Mouse (Mus musculus): ENCODE results near the gene Was. TPM values are rescaled to one million over a fixed set of nuclear protein-coding genes. Genes with fewer than 3 reads are reported as not detected.
A peak's percentile ranks its signal among the peaks of the same experiment; 100 is the strongest.
"Not testable (repeated sequence)": the region's sequence is repeated elsewhere in the genome, so short reads cannot be mapped to it uniquely, and the experiment has no call there.

The Was gene
- polyA plus RNA-seq, 1 experiment = 0.19 TPM

DNA sequence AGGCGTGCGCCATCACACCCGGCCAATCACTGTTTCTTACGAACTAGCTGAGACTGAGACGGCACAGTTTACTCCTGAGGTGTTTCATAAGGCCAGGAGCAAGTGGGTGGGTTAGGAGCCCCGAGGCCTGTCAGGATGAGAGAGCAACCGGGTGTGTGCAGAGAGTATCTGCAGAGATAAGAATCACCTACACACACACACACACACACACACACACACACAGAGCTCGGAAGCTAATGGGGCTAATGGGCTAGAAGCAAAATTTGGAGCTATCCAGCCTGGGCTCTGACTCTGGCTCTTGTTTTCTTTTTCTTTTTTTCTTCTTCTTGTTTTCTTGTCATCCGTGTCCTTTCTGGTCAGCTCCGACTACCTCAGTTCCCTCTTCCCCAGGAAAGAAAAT is 5.2 kb upstream of the Was start:
- H3K27me3 ChIP-seq (ENCODE audit: control insufficient read depth, insufficient read depth, insufficient read length) = no peaks in the 10 kb centered on the region
- TF ChIP-seq POLR2A (IDR thresholded peaks at IDR 0.05; ENCODE audit: insufficient read length, low read depth) (no peak), CEBPB (IDR thresholded peaks at IDR 0.05; ENCODE audit: insufficient read depth, poor library complexity, severe bottlenecking) (no peak), TCF3 (IDR thresholded peaks at IDR 0.05; ENCODE audit: insufficient read length, low read depth) (no peak), SRF (IDR thresholded peaks at IDR 0.05; ENCODE audit: control insufficient read depth, insufficient read length, low read depth) (no peak)
- H3ac ChIP-seq (ENCODE audit: control insufficient read depth, insufficient read length) = no peak overlapping the region
- H3K4me2 ChIP-seq (ENCODE audit: low read depth) = peak overlapping the region; percentile 42
- peak overlapping the region; percentile 20 for H3K4me3 ChIP-seq
- no peaks in the 10 kb centered on the region for H3K36me3 ChIP-seq (ENCODE audit: control insufficient read depth, insufficient read depth)
- no peaks in the 10 kb centered on the region for H3K79me2 ChIP-seq (ENCODE audit: control insufficient read depth, insufficient read depth)

DNA sequence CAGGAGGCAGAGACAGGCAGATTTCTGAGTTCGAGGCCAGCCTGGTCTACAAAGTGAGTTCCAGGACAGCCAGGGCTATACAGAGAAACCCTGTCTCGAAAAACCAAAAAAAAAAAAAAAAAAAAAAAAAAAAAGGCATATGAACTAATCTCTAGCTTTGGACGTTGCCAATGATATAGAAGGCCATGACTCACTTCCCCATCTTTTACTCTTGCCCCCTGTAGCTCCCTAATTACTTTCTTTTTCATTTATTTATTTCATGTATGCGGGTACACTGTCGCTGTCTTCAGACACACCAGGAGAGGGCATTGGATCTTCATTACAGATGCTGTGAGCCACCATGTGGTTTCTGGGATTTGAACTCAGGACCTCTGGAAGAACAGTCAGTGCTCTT is 653 bp upstream of the Was start:
- not testable (repeated sequence) for H3K4me3 ChIP-seq; H3K79me2 ChIP-seq (ENCODE audit: control insufficient read depth, insufficient read depth); H3K4me2 ChIP-seq (ENCODE audit: low read depth); H3K36me3 ChIP-seq (ENCODE audit: control insufficient read depth, insufficient read depth); H3K27me3 ChIP-seq (ENCODE audit: control insufficient read depth, insufficient read depth, insufficient read length); H3ac ChIP-seq (ENCODE audit: control insufficient read depth, insufficient read length)

DNA sequence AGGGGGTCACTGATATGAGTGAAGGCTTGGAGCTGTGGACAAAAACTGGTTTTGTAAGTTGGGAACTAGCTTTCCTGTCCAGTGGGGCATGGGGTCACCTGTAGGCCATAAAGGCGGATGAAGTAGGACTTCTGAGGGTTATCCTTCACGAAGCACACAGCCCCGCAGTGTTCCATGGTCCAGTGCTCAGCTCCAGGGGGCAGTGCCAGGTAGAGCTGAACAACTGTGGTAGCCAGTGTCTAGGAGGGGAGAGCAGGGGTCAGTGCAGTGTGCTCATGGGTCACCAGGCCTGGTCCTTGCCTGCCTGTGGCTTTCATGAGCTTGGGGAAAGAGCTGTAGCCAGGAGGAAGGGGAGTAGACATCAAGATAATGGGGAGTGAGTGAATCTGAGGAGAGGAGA is 552 bp downstream of the Was start:
- Histone ChIP-seq H3K36me3 (ENCODE audit: control insufficient read depth, insufficient read depth) (no peaks in the 10 kb centered on the region), H3K4me2 (ENCODE audit: low read depth) (no peak overlapping the region), H3K4me3 (no peak overlapping the region), H3K27me3 (ENCODE audit: control insufficient read depth, insufficient read depth, insufficient read length) (no peaks in the 10 kb centered on the region), H3K79me2 (ENCODE audit: control insufficient read depth, insufficient read depth) (no peaks in the 10 kb centered on the region), H3ac (ENCODE audit: control insufficient read depth, insufficient read length) (no peak overlapping the region)
- TF ChIP-seq MYOG (IDR thresholded peaks at IDR 0.05; ENCODE audit: control insufficient read depth in 1 of 3, insufficient read depth in 1 of 3, insufficient read length in 2 of 3, low read depth in 2 of 3) = no peak
- no peak for TF ChIP-seq MYOD1 (IDR thresholded peaks at IDR 0.05; ENCODE audit: control insufficient read depth in 1 of 3, insufficient read length in 2 of 3, low read depth in 2 of 3)
- no peak for TF ChIP-seq TCF3 (IDR thresholded peaks at IDR 0.05; ENCODE audit: insufficient read length, low read depth)
- no peak for TF ChIP-seq REST (IDR thresholded peaks at IDR 0.05; ENCODE audit: insufficient read depth, insufficient read length)
- no peak for TF ChIP-seq USF1 (IDR thresholded peaks at IDR 0.05; ENCODE audit: low read depth)
- no peak for TF ChIP-seq POLR2A (IDR thresholded peaks at IDR 0.05; ENCODE audit: insufficient read length, low read depth)
- no peak for TF ChIP-seq POLR2AphosphoS2 (IDR thresholded peaks at IDR 0.05; ENCODE audit: insufficient read length, low read depth)
- TF ChIP-seq CEBPB (IDR thresholded peaks at IDR 0.05; ENCODE audit: insufficient read depth, poor library complexity, severe bottlenecking) = no peak
- no peak for TF ChIP-seq SRF (IDR thresholded peaks at IDR 0.05; ENCODE audit: control insufficient read depth, insufficient read length, low read depth)
- TF ChIP-seq TCF12 (IDR thresholded peaks at IDR 0.05; ENCODE audit: insufficient read depth, poor library complexity, severe bottlenecking) = no peak
- TF ChIP-seq MAX (IDR thresholded peaks at IDR 0.05; ENCODE audit: low read depth) = no peak
- TF ChIP-seq E2F4 (IDR thresholded peaks at IDR 0.05; ENCODE audit: insufficient read depth) = no peak

DNA sequence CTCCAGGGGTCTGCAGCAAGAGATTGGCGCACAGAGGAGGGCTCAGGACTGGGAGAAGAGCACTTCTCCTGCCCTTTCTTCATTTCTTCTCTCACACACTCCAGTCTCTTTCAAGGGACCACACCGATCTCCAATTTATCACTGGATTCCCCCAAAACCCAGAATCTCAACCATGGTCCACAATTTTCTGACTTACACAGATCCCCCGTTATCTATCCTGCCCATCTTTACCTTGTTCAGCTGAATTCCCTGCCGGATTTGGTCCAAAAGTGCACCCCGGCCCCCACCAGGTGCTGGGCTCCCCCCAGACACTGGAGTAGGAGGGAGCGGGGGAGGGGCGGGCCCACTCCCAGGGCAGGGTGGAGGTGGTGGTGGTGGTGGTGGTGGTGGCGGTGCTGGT is 4.7 kb downstream of the Was start:
- H3K79me2 ChIP-seq (ENCODE audit: control insufficient read depth, insufficient read depth) = no peaks in the 10 kb centered on the region
- no peak overlapping the region for H3ac ChIP-seq (ENCODE audit: control insufficient read depth, insufficient read length)
- H3K27me3 ChIP-seq (ENCODE audit: control insufficient read depth, insufficient read depth, insufficient read length) = no peaks in the 10 kb centered on the region
- H3K4me3 ChIP-seq = no peak overlapping the region
- H3K36me3 ChIP-seq (ENCODE audit: control insufficient read depth, insufficient read depth) = no peaks in the 10 kb centered on the region
- TF ChIP-seq POLR2AphosphoS2 (IDR thresholded peaks at IDR 0.05; ENCODE audit: insufficient read length, low read depth) = no peak
- no peak for TF ChIP-seq MAX (IDR thresholded peaks at IDR 0.05; ENCODE audit: low read depth)
- TF ChIP-seq CEBPB (IDR thresholded peaks at IDR 0.05; ENCODE audit: insufficient read depth, poor library complexity, severe bottlenecking) = no peak
- TF ChIP-seq TCF3 (IDR thresholded peaks at IDR 0.05; ENCODE audit: insufficient read length, low read depth) = no peak
- no peak for TF ChIP-seq E2F4 (IDR thresholded peaks at IDR 0.05; ENCODE audit: insufficient read depth)
- no peak for TF ChIP-seq MYOD1 (IDR thresholded peaks at IDR 0.05; ENCODE audit: control insufficient read depth in 1 of 3, insufficient read length in 2 of 3, low read depth in 2 of 3)
- TF ChIP-seq TCF12 (IDR thresholded peaks at IDR 0.05; ENCODE audit: insufficient read depth, poor library complexity, severe bottlenecking) = no peak
- TF ChIP-seq REST (IDR thresholded peaks at IDR 0.05; ENCODE audit: insufficient read depth, insufficient read length) = no peak
- TF ChIP-seq USF1 (IDR thresholded peaks at IDR 0.05; ENCODE audit: low read depth) = no peak
- TF ChIP-seq MYOG (IDR thresholded peaks at IDR 0.05; ENCODE audit: control insufficient read depth in 1 of 3, insufficient read depth in 1 of 3, insufficient read length in 2 of 3, low read depth in 2 of 3) = no peak
- no peak for TF ChIP-seq SRF (IDR thresholded peaks at IDR 0.05; ENCODE audit: control insufficient read depth, insufficient read length, low read depth)
- TF ChIP-seq POLR2A (IDR thresholded peaks at IDR 0.05; ENCODE audit: insufficient read length, low read depth) = no peak
- H3K4me2 ChIP-seq (ENCODE audit: low read depth) = peak overlapping the region; percentile 35

DNA sequence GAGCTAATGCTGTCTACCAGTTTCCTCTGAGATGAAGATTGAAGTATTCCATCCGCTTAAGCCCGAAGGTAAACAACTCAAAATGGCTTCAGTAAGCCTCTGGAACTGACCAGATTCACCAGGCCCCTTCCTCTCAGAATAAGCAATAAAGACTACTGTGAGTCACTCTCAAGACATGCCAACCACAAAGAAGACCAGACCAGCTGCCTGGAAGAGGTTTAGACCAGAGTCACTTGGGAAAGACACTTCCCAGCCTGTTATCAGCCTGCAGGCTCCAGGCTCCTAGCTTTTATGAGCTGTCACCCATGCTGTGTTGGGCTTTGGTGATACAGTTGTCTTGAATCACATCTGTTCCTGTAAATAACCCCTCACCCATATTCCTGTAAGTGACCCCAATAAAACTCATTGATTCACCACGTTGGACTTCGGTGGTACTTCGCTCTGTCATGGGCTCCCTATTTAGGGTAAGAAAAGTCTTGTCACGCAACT is 5.5 kb downstream of the Was start:
- no peak overlapping the region for H3ac ChIP-seq (ENCODE audit: control insufficient read depth, insufficient read length)
- H3K36me3 ChIP-seq (ENCODE audit: control insufficient read depth, insufficient read depth) = no peaks in the 10 kb centered on the region
- H3K4me3 ChIP-seq = no peak overlapping the region
- H3K4me2 ChIP-seq (ENCODE audit: low read depth) = peak overlapping the region; percentile 35
- H3K79me2 ChIP-seq (ENCODE audit: control insufficient read depth, insufficient read depth) = no peaks in the 10 kb centered on the region
- no peaks in the 10 kb centered on the region for H3K27me3 ChIP-seq (ENCODE audit: control insufficient read depth, insufficient read depth, insufficient read length)
- TF ChIP-seq REST (IDR thresholded peaks at IDR 0.05; ENCODE audit: insufficient read depth, insufficient read length) = no peak
- peak in 2 of 3 experiments; percentile 41 for TF ChIP-seq MYOG (IDR thresholded peaks at IDR 0.05; ENCODE audit: control insufficient read depth in 1 of 3, insufficient read depth in 1 of 3, insufficient read length in 2 of 3, low read depth in 2 of 3)
- TF ChIP-seq TCF12 (IDR thresholded peaks at IDR 0.05; ENCODE audit: insufficient read depth, poor library complexity, severe bottlenecking) = no peak
- TF ChIP-seq TCF3 (IDR thresholded peaks at IDR 0.05; ENCODE audit: insufficient read length, low read depth) = no peak
- TF ChIP-seq POLR2AphosphoS2 (IDR thresholded peaks at IDR 0.05; ENCODE audit: insufficient read length, low read depth) = no peak
- TF ChIP-seq USF1 (IDR thresholded peaks at IDR 0.05; ENCODE audit: low read depth) = no peak
- no peak for TF ChIP-seq POLR2A (IDR thresholded peaks at IDR 0.05; ENCODE audit: insufficient read length, low read depth)
- peak in 2 of 3 experiments; percentile 42 to 60 for TF ChIP-seq MYOD1 (IDR thresholded peaks at IDR 0.05; ENCODE audit: control insufficient read depth in 1 of 3, insufficient read length in 2 of 3, low read depth in 2 of 3)
- TF ChIP-seq MAX (IDR thresholded peaks at IDR 0.05; ENCODE audit: low read depth) = no peak
- TF ChIP-seq SRF (IDR thresholded peaks at IDR 0.05; ENCODE audit: control insufficient read depth, insufficient read length, low read depth) = no peak
- TF ChIP-seq CEBPB (IDR thresholded peaks at IDR 0.05; ENCODE audit: insufficient read depth, poor library complexity, severe bottlenecking) = no peak
- TF ChIP-seq E2F4 (IDR thresholded peaks at IDR 0.05; ENCODE audit: insufficient read depth) = no peak

Data from myocyte (in vitro differentiated cells).